Mouse (Mus musculus) myocyte (in vitro differentiated cells): ENCODE measurements around the gene Gm5141. TPM values are rescaled to one million over a fixed set of nuclear protein-coding genes. Genes with fewer than 3 reads are reported as not detected.
"Not testable (repeated sequence)": the region's sequence is repeated elsewhere in the genome, so short reads cannot be mapped to it uniquely, and the experiment has no call there.

Experiments
- H3K27me3 ChIP-seq: one replicate; pipeline ENCODE4 v1.6.1; 2011; ENCODE audit not compliant: control insufficient read depth, insufficient read depth, insufficient read length
- H3K36me3 ChIP-seq: one replicate; pipeline ENCODE4 v1.6.1; 2011; ENCODE audit not compliant: control insufficient read depth, insufficient read depth
- H3K4me2 ChIP-seq: one replicate; pipeline ENCODE4 v1.6.1; 2011; ENCODE audit warnings: low read depth, control low read depth
- H3K4me3 ChIP-seq: one replicate; pipeline ENCODE4 v1.5.1; 2011; ENCODE audit warnings: mild to moderate bottlenecking, control low read depth, moderate library complexity
- H3K79me2 ChIP-seq: one replicate; pipeline ENCODE4 v1.6.1; 2011; ENCODE audit not compliant: control insufficient read depth, insufficient read depth
- H3ac ChIP-seq: one replicate; pipeline ENCODE4 v1.6.1; 2011; ENCODE audit not compliant: control insufficient read depth, insufficient read length
- CEBPB ChIP-seq: IDR thresholded peaks from 2 replicates; pipeline ENCODE4 v1.6.1; 2011; ENCODE audit warnings: mild to moderate bottlenecking, moderate library complexity; ENCODE audit not compliant: poor library complexity, insufficient read depth, severe bottlenecking
- E2F4 ChIP-seq: IDR thresholded peaks from one replicate; pipeline ENCODE4 v1.6.1; 2011; ENCODE audit warnings: mild to moderate bottlenecking, control low read depth, moderate library complexity; ENCODE audit not compliant: insufficient read depth
- MAX ChIP-seq: IDR thresholded peaks from one replicate; pipeline ENCODE4 v1.6.1; 2011; ENCODE audit warnings: low read depth, mild to moderate bottlenecking, control low read depth
- MYOD1 ChIP-seq, 3 experiments: IDR thresholded peaks; one replicate each; pipeline ENCODE4 v1.6.1; 2011; ENCODE audit warnings: control low read depth in 2 of 3, low read depth in 2 of 3, mild to moderate bottlenecking in 2 of 3, moderate library complexity in 1 of 3; ENCODE audit not compliant: insufficient read length in 2 of 3, control insufficient read depth in 1 of 3
- MYOG ChIP-seq, 3 experiments: IDR thresholded peaks; one replicate each; pipeline ENCODE4 v1.6.1; 2011; ENCODE audit warnings: control low read depth in 2 of 3, low read depth in 2 of 3, mild to moderate bottlenecking in 2 of 3; ENCODE audit not compliant: insufficient read length in 2 of 3, control insufficient read depth in 1 of 3, insufficient read depth in 1 of 3
- POLR2A ChIP-seq: IDR thresholded peaks from one replicate; pipeline ENCODE4 v1.6.1; 2011; ENCODE audit warnings: low read depth, mild to moderate bottlenecking, control low read depth, moderate library complexity; ENCODE audit not compliant: insufficient read length
- POLR2AphosphoS2 ChIP-seq: IDR thresholded peaks from one replicate; pipeline ENCODE4 v1.6.1; 2011; ENCODE audit warnings: low read depth, control low read depth; ENCODE audit not compliant: insufficient read length
- REST ChIP-seq: IDR thresholded peaks from one replicate; pipeline ENCODE4 v1.6.1; 2011; ENCODE audit warnings: mild to moderate bottlenecking, control low read depth, moderate library complexity; ENCODE audit not compliant: insufficient read depth, insufficient read length
- SRF ChIP-seq: IDR thresholded peaks from one replicate; pipeline ENCODE4 v1.6.1; 2011; ENCODE audit warnings: low read depth; ENCODE audit not compliant: control insufficient read depth, insufficient read length
- TCF12 ChIP-seq: IDR thresholded peaks from one replicate; pipeline ENCODE4 v1.6.1; 2011; ENCODE audit warnings: mild to moderate bottlenecking, control low read depth; ENCODE audit not compliant: poor library complexity, insufficient read depth, severe bottlenecking
- TCF3 ChIP-seq: IDR thresholded peaks from one replicate; pipeline ENCODE4 v1.6.1; 2011; ENCODE audit warnings: low read depth, control low read depth; ENCODE audit not compliant: insufficient read length
- USF1 ChIP-seq: IDR thresholded peaks from one replicate; pipeline ENCODE4 v1.6.1; 2011; ENCODE audit warnings: low read depth, mild to moderate bottlenecking, control low read depth, moderate library complexity
- polyA plus RNA-seq: library from polyadenylated mRNA; unstranded; fragments of >200 nt; fragmentation: generic; extraction: Trizol; gene quantifications from one replicate; pipeline ENCODE4 v1.2.1, GENCODE M21; 2012; ENCODE audit warnings: missing spikeins

The Gm5141 gene
- 0.23 TPM for polyA plus RNA-seq

GRCm38 (mm10) chr13:62785199-62786134 lies at the start of gene Gm5141:
Gene Gm5141 (minus strand): TSS chr13:62785808.
- not testable (repeated sequence) for H3ac ChIP-seq, H3K36me3 ChIP-seq, H3K79me2 ChIP-seq, H3K27me3 ChIP-seq
- H3K4me3 ChIP-seq: peak within 1 kb of the TSS; percentile 30
- H3K4me2 ChIP-seq: peak within 1 kb of the TSS; percentile 84

GRCm38 (mm10) chr13:62833341-62833740 lies 47.7 kb upstream of the Gm5141 start:
- Histone ChIP-seq H3K79me2 (no peaks in the 10 kb centered on the region), H3K27me3 (no peaks in the 10 kb centered on the region), H3K36me3 (no peaks in the 10 kb centered on the region), H3K4me3 (no peak overlapping the region), H3K4me2 (no peak overlapping the region), H3ac (no peak overlapping the region)
- TF ChIP-seq CEBPB (no peak), POLR2AphosphoS2 (no peak), USF1 (no peak), POLR2A (no peak), SRF (no peak), TCF3 (no peak), MYOD1 (IDR thresholded peaks at IDR 0.05; ENCODE audit: control insufficient read depth in 1 of 3, insufficient read length in 2 of 3, low read depth in 2 of 3) (no peak), TCF12 (no peak), MYOG (IDR thresholded peaks at IDR 0.05; ENCODE audit: control insufficient read depth in 1 of 3, insufficient read depth in 1 of 3, insufficient read length in 2 of 3, low read depth in 2 of 3) (no peak), REST (no peak), E2F4 (no peak), MAX (no peak)

DNA sequence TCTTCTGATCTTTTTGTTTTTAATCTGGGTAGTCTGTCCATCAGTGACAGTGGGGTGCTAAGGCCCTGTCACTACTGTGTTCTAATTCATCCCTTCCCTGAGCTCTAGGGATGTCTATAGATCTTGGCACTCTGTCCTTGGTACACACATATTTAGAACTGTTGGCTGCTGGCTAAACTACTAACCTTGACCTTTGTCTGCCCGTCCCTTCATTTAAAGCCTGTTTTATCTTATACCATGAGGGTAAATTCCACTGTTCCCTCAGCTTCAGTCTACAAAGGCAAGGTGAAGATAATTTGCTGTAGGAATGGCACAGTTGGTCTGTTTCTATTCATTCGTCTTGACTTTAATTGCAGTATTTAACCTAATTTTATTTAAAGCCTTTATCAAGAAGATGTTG lies 46.6 kb upstream of the Gm5141 start:
- Histone ChIP-seq H3K27me3 (no peaks in the 10 kb centered on the region), H3K79me2 (no peaks in the 10 kb centered on the region), H3K4me3 (no peak overlapping the region), H3K4me2 (no peak overlapping the region), H3K36me3 (no peaks in the 10 kb centered on the region), H3ac (no peak overlapping the region)
- no peak for TF ChIP-seq E2F4
- no peak for TF ChIP-seq SRF
- TF ChIP-seq REST: no peak
- no peak for TF ChIP-seq USF1

GRCm38 (mm10) chr13:62815705-62816104 lies 30.1 kb upstream of the Gm5141 start:
- not testable (repeated sequence) for H3K4me2 ChIP-seq, H3ac ChIP-seq, H3K4me3 ChIP-seq, H3K36me3 ChIP-seq, H3K79me2 ChIP-seq, H3K27me3 ChIP-seq

DNA sequence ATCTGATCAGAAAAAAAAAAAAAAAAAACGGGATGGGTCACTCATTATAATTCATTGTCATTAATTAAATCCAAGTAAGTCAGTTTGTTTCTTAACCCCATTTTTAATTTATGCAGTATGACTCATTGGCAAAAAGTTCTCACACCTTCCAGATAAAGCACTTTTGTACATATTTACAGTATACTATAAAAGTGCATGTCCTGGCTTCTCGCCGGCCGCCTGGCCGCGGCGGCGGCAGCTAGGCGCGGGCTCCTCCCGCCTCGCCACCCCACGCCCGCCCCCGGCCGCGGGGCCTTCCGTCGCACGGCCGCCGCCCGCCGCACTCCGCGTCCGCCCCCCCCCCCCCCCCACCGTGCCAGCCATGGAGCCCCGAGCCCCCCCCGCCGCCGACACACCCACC lies 27.1 kb upstream of the Gm5141 start:
- Histone ChIP-seq H3K4me2 (no peak overlapping the region), H3ac (no peak overlapping the region), H3K36me3 (no peaks in the 10 kb centered on the region), H3K27me3 (no peaks in the 10 kb centered on the region), H3K79me2 (no peaks in the 10 kb centered on the region), H3K4me3 (no peak overlapping the region)
- TF ChIP-seq POLR2A (no peak), E2F4 (no peak), POLR2AphosphoS2 (no peak)

DNA sequence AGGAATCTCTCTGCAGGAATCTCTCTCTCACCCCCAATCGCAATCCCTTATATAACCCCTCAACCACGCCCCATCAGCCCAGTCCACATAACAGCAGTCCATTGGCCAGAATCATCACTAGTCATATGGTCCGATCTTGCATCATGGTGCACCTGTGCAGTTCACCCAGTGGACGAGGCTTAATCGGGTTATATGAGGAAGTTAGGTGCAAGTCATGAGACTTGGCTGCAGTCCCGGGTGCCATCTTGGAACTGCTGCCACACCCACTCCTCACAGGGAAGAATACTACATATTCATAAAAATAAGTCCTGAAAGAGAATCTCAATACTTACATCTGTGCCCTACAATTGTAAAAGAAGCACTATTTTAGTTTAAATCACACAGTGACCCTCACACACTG lies 22.4 kb upstream of the Gm5141 start:
- not testable (repeated sequence) for H3K36me3 ChIP-seq, H3ac ChIP-seq, H3K79me2 ChIP-seq, H3K27me3 ChIP-seq, H3K4me3 ChIP-seq, H3K4me2 ChIP-seq

DNA sequence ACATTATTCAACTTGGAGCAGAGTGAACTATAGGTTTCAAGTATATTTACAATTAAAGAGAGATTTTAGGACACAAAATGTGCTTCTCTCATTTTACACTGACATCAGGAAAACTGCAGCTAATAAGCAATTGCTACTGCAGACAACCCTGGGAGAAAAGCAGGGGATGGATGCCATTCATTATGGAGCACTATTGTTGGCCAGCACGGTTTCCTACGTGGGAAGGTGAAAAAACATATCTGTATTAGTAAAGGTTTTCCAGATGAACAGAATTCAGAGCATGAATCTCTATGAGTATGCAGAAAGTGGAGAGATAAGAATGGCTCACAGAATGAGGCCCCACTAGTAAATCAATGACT lies 506 bp upstream of the Gm5141 start:
- H3K27me3 ChIP-seq, H3K36me3 ChIP-seq, H3ac ChIP-seq, H3K79me2 ChIP-seq: not testable (repeated sequence)
- Histone ChIP-seq H3K4me3 (peak overlapping the region; percentile 30), H3K4me2 (peak overlapping the region; percentile 84)

- H3K36me3 ChIP-seq, H3K27me3 ChIP-seq, H3K4me3 ChIP-seq, H3ac ChIP-seq, H3K79me2 ChIP-seq, H3K4me2 ChIP-seq: not testable (repeated sequence)
These were observed 21.8 kb downstream of the Gm5141 start for GRCm38 (mm10) chr13:62763806-62764205.

DNA sequence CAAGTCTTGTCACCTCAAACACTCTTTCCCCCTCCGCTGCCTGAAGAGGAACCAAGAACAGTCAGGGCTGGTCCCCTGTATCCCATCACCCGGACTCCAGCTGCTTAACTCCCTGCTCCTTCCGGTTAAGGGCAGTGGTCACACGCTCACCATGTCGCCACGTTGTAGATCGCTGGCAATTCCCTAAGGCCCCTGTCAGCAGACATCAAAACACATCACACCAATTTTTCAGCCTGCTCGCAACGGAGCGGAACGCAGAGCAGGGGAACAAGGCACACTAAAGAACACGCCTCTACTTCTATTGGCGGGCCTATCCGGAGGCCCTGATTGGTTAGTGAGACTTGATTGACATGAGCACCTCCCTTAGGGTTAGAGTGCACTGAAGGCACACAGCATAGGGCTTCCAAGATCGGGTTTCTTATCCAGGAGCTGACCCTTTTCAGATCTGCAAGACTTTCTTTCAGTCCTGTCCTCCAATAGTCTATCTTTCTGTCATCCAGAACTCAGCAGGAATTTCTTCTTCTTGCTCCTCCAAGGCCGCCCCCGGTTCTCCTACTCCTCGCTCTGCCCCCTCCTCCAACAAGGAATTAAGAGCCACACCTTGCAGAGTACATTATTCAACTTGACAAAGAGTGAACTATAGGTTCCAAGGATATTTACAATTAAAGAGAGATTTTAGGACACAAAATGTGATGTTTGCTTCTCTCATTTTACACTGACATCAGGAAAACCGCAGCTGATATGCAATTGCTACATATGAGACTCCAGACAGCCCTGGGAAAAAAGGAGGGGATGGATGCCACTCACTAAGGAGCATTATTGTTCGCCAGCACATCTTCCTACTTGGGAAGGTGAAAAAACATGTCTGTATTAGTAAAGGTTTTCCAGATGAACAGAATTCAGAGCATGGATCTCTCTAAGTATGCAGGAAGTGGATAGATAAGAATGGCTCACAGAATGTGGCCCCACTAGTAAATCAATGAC lies 24.9 kb downstream of the Gm5141 start, which contains the start of gene Platr25:
Gene Platr25 (minus strand): TSS at position 278 of the 984 bp plus-strand sequence.
- peak within 1 kb of the TSS; percentile 20 for H3K4me3 ChIP-seq
- peak within 1 kb of the TSS; percentile 62 for H3K4me2 ChIP-seq
- H3K79me2 ChIP-seq, H3K27me3 ChIP-seq, H3ac ChIP-seq, H3K36me3 ChIP-seq: not testable (repeated sequence)
